Mouse (Mus musculus) thymus, adult 2 months (tissue): Measurements from ENCODE around the gene Smarcd1.

Experiments
- CTCF ChIP-seq: fragments of 200-500 bp; IDR thresholded peaks from 2 replicates; pipeline ENCODE4 v1.5.1; 2012; ENCODE audit warnings: mild to moderate bottlenecking, control low read depth, low read length, moderate library complexity, borderline replicate concordance; ENCODE audit not compliant: control insufficient read depth, poor library complexity, insufficient read depth; ENCODE audit errors: extremely low read depth
- POLR2A ChIP-seq: fragments of 200-500 bp; IDR thresholded peaks from 2 replicates; pipeline ENCODE4 v1.6.1; 2012; ENCODE audit warnings: mild to moderate bottlenecking, low read length, control low read depth, moderate library complexity; ENCODE audit not compliant: control insufficient read depth, poor library complexity, insufficient read depth; ENCODE audit errors: extremely low read depth

DNA sequence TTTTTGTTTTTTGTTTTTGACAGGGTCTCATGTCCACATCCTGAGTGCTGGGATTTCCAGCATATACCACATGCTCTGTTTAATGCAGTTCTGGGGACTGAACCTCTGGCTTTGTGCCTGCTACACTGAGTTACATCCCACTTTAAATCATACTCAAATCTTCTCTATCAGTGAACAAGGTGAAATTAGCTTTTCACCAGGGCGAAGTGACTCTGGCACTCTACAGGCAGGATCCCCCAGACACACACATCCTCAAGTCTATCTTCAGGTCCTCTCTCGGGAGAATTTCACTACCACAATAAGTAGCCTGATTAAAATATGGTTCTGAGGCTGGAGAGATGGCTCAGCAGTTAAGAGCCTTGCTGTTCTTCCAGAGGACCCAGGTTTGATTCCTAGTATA is 24.6 kb downstream of the Smarcd1 start:
- no peak for TF ChIP-seq POLR2A
- TF ChIP-seq CTCF = no peak
